Comparison of ENCODE assay signal across 33 mouse cellular contexts in genomic region chr3:57643191-57643590, GRCm38 (mm10). TPM values are rescaled to one million over a fixed set of nuclear protein-coding genes. Genes with fewer than 3 reads are reported as not detected.
"Had no signal": no experiment of that assay in that cellular context is flagged by ENCODE, and none has a peak within 500 bp of the region (broad histone marks: within the 10 kb centered on the region; RNA-seq: fewer than 3 reads in every experiment).

No protein-coding gene starts in this region.

- DNase-seq: left cerebral cortex, postnatal 4 days; liver; liver, embryonic 13.5 days; liver, postnatal 0 days; lung, adult 18-20 months; lung, adult 2 months; lung, embryonic 14.5 days; lung, postnatal 10 days; lung, postnatal 14 days; lung, postnatal 36 days; lung, postnatal 4 days; midbrain, embryonic 14.5 days had no signal

- H3K4me3 ChIP-seq: limb, embryonic 10.5 days; limb, embryonic 12.5 days; limb, embryonic 13.5 days; limb, embryonic 15.5 days; liver, embryonic 12.5 days; liver, embryonic 13.5 days; liver, embryonic 15.5 days; lung, embryonic 15.5 days; megakaryocyte, embryonic 14.5 days; midbrain, embryonic 10.5 days; midbrain, embryonic 12.5 days; midbrain, embryonic 13.5 days; midbrain, embryonic 15.5 days; myocyte had no signal

- H3K27ac ChIP-seq: limb, embryonic 10.5 days; limb, embryonic 12.5 days; limb, embryonic 13.5 days; limb, embryonic 15.5 days; liver, embryonic 12.5 days; liver, embryonic 13.5 days; liver, embryonic 14.5 days; liver, embryonic 15.5 days; lung, embryonic 15.5 days; macrophage; midbrain, embryonic 10.5 days; midbrain, embryonic 12.5 days; midbrain, embryonic 13.5 days; midbrain, embryonic 15.5 days had no signal

RNA-seq across cellular contexts. Expression of gene Ankub1, which starts 49.4 kb away (rescaled TPM):
- total RNA-seq: left cerebral cortex, postnatal 10 days; megakaryocyte progenitor cell, adult 5-6 weeks; megakaryocyte, adult 5-6 weeks; megakaryocyte-erythroid progenitor cell, adult 5-6 weeks; midbrain, postnatal 0 days; monocyte, adult 5-6 weeks had no signal
